ENCODE assay signal across 29 mouse cellular contexts in the genomic region with DNA sequence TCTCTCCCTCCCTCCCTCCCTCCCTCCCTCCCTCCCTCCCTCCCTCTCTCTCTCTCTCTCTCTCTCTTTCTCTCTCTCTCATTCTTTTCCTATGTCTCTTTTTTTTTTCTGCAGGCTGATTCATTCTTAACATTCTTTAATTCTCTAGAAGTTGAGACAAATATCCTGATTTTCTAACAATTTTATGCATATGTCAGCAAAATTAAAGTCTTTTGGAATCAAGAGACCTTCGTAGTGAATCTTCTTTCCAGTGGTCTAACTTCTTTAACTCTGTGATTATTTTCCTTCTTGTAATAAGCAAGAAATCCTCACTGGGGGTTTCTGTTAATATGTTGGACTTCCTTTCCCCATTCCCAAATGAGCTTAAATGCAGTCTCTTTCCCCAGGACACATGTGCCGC.
"Had no signal": no experiment of that assay in that cellular context is flagged by ENCODE, and none has a peak within 500 bp of the region (broad histone marks: within the 10 kb centered on the region; RNA-seq: fewer than 3 reads in every experiment).

No protein-coding gene starts in this region.

- H3K4me1 ChIP-seq: limb, embryonic 10.5 days; limb, embryonic 12.5 days; limb, embryonic 13.5 days; limb, embryonic 15.5 days; liver, embryonic 12.5 days; liver, embryonic 13.5 days; liver, embryonic 15.5 days; lung, embryonic 15.5 days; megakaryocyte, embryonic 14.5 days; midbrain, embryonic 10.5 days; midbrain, embryonic 12.5 days; midbrain, embryonic 13.5 days; midbrain, embryonic 15.5 days had no signal

- H3K4me3 ChIP-seq: limb, embryonic 10.5 days; limb, embryonic 12.5 days; limb, embryonic 13.5 days; limb, embryonic 15.5 days; liver, embryonic 12.5 days; liver, embryonic 13.5 days; liver, embryonic 15.5 days; lung, embryonic 15.5 days; megakaryocyte, embryonic 14.5 days; midbrain, embryonic 10.5 days; midbrain, embryonic 12.5 days; midbrain, embryonic 13.5 days; midbrain, embryonic 15.5 days; myocyte had no signal

- H3K36me3 ChIP-seq: limb, embryonic 10.5 days; limb, embryonic 12.5 days; limb, embryonic 13.5 days; limb, embryonic 15.5 days; liver, embryonic 12.5 days; liver, embryonic 13.5 days; liver, embryonic 15.5 days; lung, embryonic 15.5 days; midbrain, embryonic 10.5 days; midbrain, embryonic 12.5 days; midbrain, embryonic 13.5 days; midbrain, embryonic 15.5 days had no signal

- H3K27ac ChIP-seq: limb, embryonic 10.5 days; limb, embryonic 12.5 days; limb, embryonic 13.5 days; limb, embryonic 15.5 days; liver, embryonic 12.5 days; liver, embryonic 13.5 days; liver, embryonic 14.5 days; liver, embryonic 15.5 days; lung, embryonic 15.5 days; macrophage; midbrain, embryonic 10.5 days; midbrain, embryonic 12.5 days; midbrain, embryonic 13.5 days; midbrain, embryonic 15.5 days had no signal

- H3K9me3 ChIP-seq: limb, embryonic 10.5 days; limb, embryonic 12.5 days; limb, embryonic 13.5 days; limb, embryonic 15.5 days; liver, embryonic 12.5 days; liver, embryonic 13.5 days; liver, embryonic 15.5 days; lung, embryonic 15.5 days; megakaryocyte, embryonic 14.5 days; midbrain, embryonic 10.5 days; midbrain, embryonic 12.5 days; midbrain, embryonic 13.5 days; midbrain, embryonic 15.5 days had no signal

- H3K27me3 ChIP-seq: limb, embryonic 12.5 days; limb, embryonic 13.5 days; limb, embryonic 15.5 days; liver, embryonic 12.5 days; liver, embryonic 13.5 days; liver, embryonic 15.5 days; lung, embryonic 15.5 days; megakaryocyte, embryonic 14.5 days; midbrain, embryonic 12.5 days; midbrain, embryonic 13.5 days; midbrain, embryonic 15.5 days had no signal

- DNase-seq: left cerebral cortex, postnatal 4 days; liver; liver, embryonic 13.5 days; liver, postnatal 0 days; lung, adult 18-20 months; lung, adult 2 months; lung, embryonic 14.5 days; lung, postnatal 10 days; lung, postnatal 14 days; lung, postnatal 36 days; lung, postnatal 4 days; midbrain, embryonic 14.5 days had no signal

- H3K9ac ChIP-seq: limb, embryonic 12.5 days; limb, embryonic 13.5 days; limb, embryonic 15.5 days; liver, embryonic 12.5 days; liver, embryonic 13.5 days; liver, embryonic 14.5 days; liver, embryonic 15.5 days; liver, postnatal 0 days; lung, embryonic 14.5 days; lung, embryonic 15.5 days; midbrain, embryonic 12.5 days; midbrain, embryonic 13.5 days; midbrain, embryonic 15.5 days had no signal

- H3K4me2 ChIP-seq: limb, embryonic 12.5 days; limb, embryonic 13.5 days; limb, embryonic 15.5 days; liver, embryonic 11.5 days; liver, embryonic 12.5 days; liver, embryonic 13.5 days; liver, embryonic 15.5 days; lung, embryonic 14.5 days; lung, embryonic 15.5 days; midbrain, embryonic 11.5 days; midbrain, embryonic 12.5 days; midbrain, embryonic 13.5 days; midbrain, embryonic 15.5 days had no signal
